Mouse (Mus musculus): ENCODE data around the gene Inpp5k. TPM values are rescaled to one million over a fixed set of nuclear protein-coding genes. Genes with fewer than 3 reads are reported as not detected.

The Inpp5k gene
- total and polyA plus RNA-seq, 3 experiments, result 31.2 to 41.9 (median 35.6) TPM

DNA sequence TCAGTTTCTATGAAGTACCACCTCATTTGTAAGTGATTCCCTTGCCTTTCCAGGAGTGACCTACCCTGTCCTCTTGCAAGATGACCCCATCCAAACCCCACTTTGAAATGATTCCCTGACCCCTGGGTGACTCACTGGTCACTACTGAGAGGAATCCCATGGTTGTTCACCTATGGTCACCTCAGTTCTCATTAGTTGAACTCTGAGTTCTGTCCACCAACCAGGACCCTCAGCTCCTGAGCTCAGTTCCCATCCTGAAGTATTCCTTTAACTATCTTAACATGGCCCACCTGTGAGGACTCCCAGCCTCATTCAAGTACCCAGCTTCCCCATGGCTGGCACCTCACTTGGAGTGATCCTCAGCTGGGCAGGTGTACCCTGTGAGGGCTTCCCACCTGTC is 27.1 kb downstream of the Inpp5k start:
- no peaks in the 10 kb centered on the region for H3K9me3 ChIP-seq (replicated peaks; ENCODE audit: low read length)
- H3K79me2 ChIP-seq (replicated peaks; ENCODE audit: control insufficient read depth, extremely low read depth, insufficient read depth, poor library complexity, severe bottlenecking), result peaks cover 18% of the 10 kb centered on the region
- H3K4me3 ChIP-seq (replicated peaks in 1 of 3; ENCODE audit: low read depth in 2 of 3, low read length in 2 of 3, poor library complexity in 1 of 3), result no peak overlapping the region
- H3K4me1 ChIP-seq (ENCODE audit: control insufficient read depth in 1 of 2, insufficient read depth in 2 of 2), result peaks cover 3 to 43% of the 10 kb centered on the region in 2 experiments; a peak in 3 of 4 replicates
- DNase-seq (ENCODE audit: extremely low read depth), result no peak
- H3K27me3 ChIP-seq (replicated peaks), result no peaks in the 10 kb centered on the region
- no peak for TF ChIP-seq MAX (IDR thresholded peaks at IDR 0.05; ENCODE audit: low read length)
- TF ChIP-seq HCFC1 (IDR thresholded peaks at IDR 0.05; ENCODE audit: low read depth, low read length), result no peak
- TF ChIP-seq PAX5 (IDR thresholded peaks at IDR 0.05; ENCODE audit: low read length), result no peak
- no peak for TF ChIP-seq POLR2AphosphoS2 (IDR thresholded peaks at IDR 0.05; ENCODE audit: low read depth, low read length)
- no peak for TF ChIP-seq E2F4 (IDR thresholded peaks at IDR 0.05; ENCODE audit: insufficient replicate concordance, low read depth, low read length)
- no peak for TF ChIP-seq CHD2 (IDR thresholded peaks at IDR 0.05; ENCODE audit: low read length)
- no peak for TF ChIP-seq ETS1 (conservative IDR thresholded peaks at IDR 0.05; ENCODE audit: low read depth, low read length)
- TF ChIP-seq BHLHE40 (IDR thresholded peaks at IDR 0.05; ENCODE audit: low read depth, low read length), result no peak
- TF ChIP-seq POLR2A (IDR thresholded peaks at IDR 0.05; ENCODE audit: low read depth, low read length), result no peak
- no peak for TF ChIP-seq NRF1 (IDR thresholded peaks at IDR 0.05; ENCODE audit: low read depth, low read length)
- TF ChIP-seq SMC3 (IDR thresholded peaks at IDR 0.05; ENCODE audit: low read depth, low read length), result no peak
- TF ChIP-seq JUND (conservative IDR thresholded peaks at IDR 0.05; ENCODE audit: low read depth, low read length), result no peak
- no peak for TF ChIP-seq MAFK (IDR thresholded peaks at IDR 0.05; ENCODE audit: insufficient replicate concordance, low read length)
- no peak for TF ChIP-seq ZC3H11A (IDR thresholded peaks at IDR 0.05; ENCODE audit: low read depth, low read length)
- TF ChIP-seq MEF2A (IDR thresholded peaks at IDR 0.05; ENCODE audit: borderline replicate concordance, low read depth, low read length), result no peak
- TF ChIP-seq IRF4 (IDR thresholded peaks at IDR 0.05; ENCODE audit: low read depth, low read length), result no peak
- TF ChIP-seq EP300 (IDR thresholded peaks at IDR 0.05; ENCODE audit: low read length), result no peak
- TF ChIP-seq RCOR1 (conservative IDR thresholded peaks at IDR 0.05; ENCODE audit: low read depth, low read length), result no peak
- no peak overlapping the region for H3K9ac ChIP-seq (ENCODE audit: insufficient read depth, low read depth)
- H3K36me3 ChIP-seq (replicated peaks in 1 of 2; ENCODE audit: control insufficient read depth in 1 of 2, insufficient read depth in 1 of 2, low read length in 1 of 2), result peaks cover 53 to 60% of the 10 kb centered on the region in 2 experiments
- in situ Hi-C loops (cut with MboI; ENCODE audit: low pct_ligation_motif_present, low pct_unique_long_range_greater_than_20kb, low sequenced_read_pairs) (no loop called here), dilution Hi-C loops (cut with MboI; ENCODE audit: extremely low pct_ligation_motif_present, extremely low pct_unique_long_range_greater_than_20kb, low sequenced_read_pairs) (no loop called here)
- H3K27ac ChIP-seq (ENCODE audit: insufficient read depth, low read depth), result no peak overlapping the region
- H3K4me2 ChIP-seq (ENCODE audit: insufficient read depth, low read depth, poor library complexity, severe bottlenecking), result no peak overlapping the region

- TF ChIP-seq ELF1 (IDR thresholded peaks at IDR 0.05; ENCODE audit: low read depth, low read length) (no peak), TCF12 (IDR thresholded peaks at IDR 0.05; ENCODE audit: low read depth, low read length) (no peak), CTCF (conservative IDR thresholded peaks at IDR 0.05 in 1 of 2, IDR thresholded peaks at IDR 0.05 in 1 of 2; ENCODE audit: low read depth in 2 of 2, low read length in 2 of 2) (no peak), MXI1 (IDR thresholded peaks at IDR 0.05; ENCODE audit: low read depth, low read length) (no peak), JUN (IDR thresholded peaks at IDR 0.05; ENCODE audit: insufficient read depth, low read depth, low read length) (no peak), HCFC1 (IDR thresholded peaks at IDR 0.05; ENCODE audit: low read depth, low read length) (no peak), ZMIZ1 (IDR thresholded peaks at IDR 0.05; ENCODE audit: low read depth, low read length) (no peak)
- in situ Hi-C loops (cut with MboI; ENCODE audit: low pct_ligation_motif_present, low pct_unique_long_range_greater_than_20kb, low sequenced_read_pairs), result no loop called here
- dilution Hi-C loops (cut with MboI; ENCODE audit: extremely low pct_ligation_motif_present, extremely low pct_unique_long_range_greater_than_20kb, low sequenced_read_pairs), result no loop called here
- Histone ChIP-seq H3K4me3 (replicated peaks in 1 of 3; ENCODE audit: low read depth in 2 of 3, low read length in 2 of 3, poor library complexity in 1 of 3) (no peak overlapping the region), H3K9me3 (replicated peaks; ENCODE audit: low read length) (no peaks in the 10 kb centered on the region), H3K9ac (ENCODE audit: insufficient read depth, low read depth) (no peak overlapping the region), H3K27me3 (replicated peaks) (no peaks in the 10 kb centered on the region), H3K4me1 (ENCODE audit: control insufficient read depth in 1 of 2, insufficient read depth in 2 of 2) (peaks cover 3 to 39% of the 10 kb centered on the region in 2 experiments; a peak in 3 of 4 replicates), H3K27ac (ENCODE audit: insufficient read depth, low read depth) (no peak overlapping the region), H3K79me2 (replicated peaks; ENCODE audit: control insufficient read depth, extremely low read depth, insufficient read depth, poor library complexity, severe bottlenecking) (peaks cover 16% of the 10 kb centered on the region), H3K36me3 (replicated peaks in 1 of 2; ENCODE audit: control insufficient read depth in 1 of 2, insufficient read depth in 1 of 2, low read length in 1 of 2) (peaks cover 56 to 63% of the 10 kb centered on the region in 2 experiments), H3K4me2 (ENCODE audit: insufficient read depth, low read depth, poor library complexity, severe bottlenecking) (no peak overlapping the region)
- DNase-seq (ENCODE audit: extremely low read depth), result no peak
These were observed 27.5 kb downstream of the Inpp5k start for GRCm38 (mm10) chr11:75658311-75658710.

All from CH12.LX (cell line).